Mouse (Mus musculus) MEL (cell line): ENCODE measurements around the gene Cyth4.

Experiments
- CHD2 ChIP-seq: IDR thresholded peaks from 2 replicates; pipeline ENCODE4 v1.6.1; 2011; ENCODE audit warnings: low read length, improper control_type of control experiment
- CTCF ChIP-seq, 3 experiments: IDR thresholded peaks in 2 of 3; conservative IDR thresholded peaks in 1 of 3; 2 replicates each; pipeline ENCODE4 v1.5.1; 2011 to 2012; ENCODE audit warnings: low read length in 3 of 3, low read depth in 2 of 3, mild to moderate bottlenecking in 2 of 3, improper control_type of control experiment in 1 of 3, inconsistent platforms in 1 of 3, mixed read lengths in 1 of 3, moderate library complexity in 1 of 3; ENCODE audit not compliant: control insufficient read depth in 1 of 3, insufficient read depth in 1 of 3, poor library complexity in 1 of 3, severe bottlenecking in 1 of 3
- GATA1 ChIP-seq: IDR thresholded peaks from 2 replicates; pipeline ENCODE4 v1.6.1; 2011; ENCODE audit warnings: low read depth, low read length, improper control_type of control experiment
- MAX ChIP-seq: IDR thresholded peaks from 2 replicates; pipeline ENCODE4 v1.6.1; 2011; ENCODE audit warnings: low read length, improper control_type of control experiment

DNA sequence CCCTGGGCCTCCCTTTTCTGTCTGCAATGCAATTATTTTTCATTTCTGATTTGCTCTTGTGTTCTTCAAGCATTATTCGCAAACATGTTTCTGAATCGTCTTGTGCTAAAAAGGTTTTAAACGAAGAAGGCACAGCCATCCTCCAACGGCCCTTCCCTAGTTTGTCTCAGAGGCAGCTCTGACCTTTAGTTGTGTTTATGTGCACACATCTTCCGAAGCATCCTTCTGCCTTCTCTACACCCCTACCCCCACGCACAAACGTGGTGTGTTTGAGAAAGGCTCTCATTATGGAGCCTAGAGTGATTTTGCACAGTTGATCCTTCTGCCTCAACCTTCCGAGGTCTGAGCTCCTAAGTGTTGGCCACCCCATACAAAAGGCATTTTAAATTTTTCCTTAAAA lies 48.1 kb upstream of the Cyth4 start:
- TF ChIP-seq CTCF (IDR thresholded peaks at IDR 0.05 in 2 of 3, conservative IDR thresholded peaks at IDR 0.05 in 1 of 3; ENCODE audit: control insufficient read depth in 1 of 3, insufficient read depth in 1 of 3, low read depth in 2 of 3, low read length in 3 of 3, poor library complexity in 1 of 3, severe bottlenecking in 1 of 3), result no peak
- no peak for TF ChIP-seq MAX
- no peak for TF ChIP-seq GATA1
- TF ChIP-seq CHD2, result no peak
